Mouse (Mus musculus): ENCODE measurements around the gene Klhl32.
A peak's percentile ranks its signal among the peaks of the same experiment; 100 is the strongest.
"Not testable (repeated sequence)": the region's sequence is repeated elsewhere in the genome, so short reads cannot be mapped to it uniquely, and the experiment has no call there.

The Klhl32 gene

DNA sequence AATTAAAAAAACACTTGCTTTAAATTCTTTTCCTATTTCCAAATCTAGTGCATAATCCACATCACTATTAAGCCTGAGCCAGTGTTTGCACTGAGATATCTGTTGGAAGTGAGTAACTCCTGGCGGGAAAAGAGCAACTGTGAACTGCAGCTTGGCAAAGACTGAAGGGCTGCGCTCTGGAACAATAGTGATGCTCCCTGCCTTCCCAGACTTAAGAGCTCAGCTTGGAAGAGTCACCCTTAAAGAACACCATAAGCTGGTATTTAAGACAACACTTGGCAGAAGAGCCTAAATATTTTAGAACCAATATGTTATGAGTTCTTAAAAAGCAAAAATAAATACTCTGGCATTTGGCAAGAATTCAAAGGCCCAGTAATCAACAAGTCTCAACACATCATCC, 55.7 kb downstream of the Klhl32 start:
- no peak for DNase-seq (ENCODE audit: low spot score)

GRCm38 (mm10) chr4:24793726-24794345, 57.1 kb downstream of the Klhl32 start:
- DNase-seq (ENCODE audit: low spot score): no peak

DNA sequence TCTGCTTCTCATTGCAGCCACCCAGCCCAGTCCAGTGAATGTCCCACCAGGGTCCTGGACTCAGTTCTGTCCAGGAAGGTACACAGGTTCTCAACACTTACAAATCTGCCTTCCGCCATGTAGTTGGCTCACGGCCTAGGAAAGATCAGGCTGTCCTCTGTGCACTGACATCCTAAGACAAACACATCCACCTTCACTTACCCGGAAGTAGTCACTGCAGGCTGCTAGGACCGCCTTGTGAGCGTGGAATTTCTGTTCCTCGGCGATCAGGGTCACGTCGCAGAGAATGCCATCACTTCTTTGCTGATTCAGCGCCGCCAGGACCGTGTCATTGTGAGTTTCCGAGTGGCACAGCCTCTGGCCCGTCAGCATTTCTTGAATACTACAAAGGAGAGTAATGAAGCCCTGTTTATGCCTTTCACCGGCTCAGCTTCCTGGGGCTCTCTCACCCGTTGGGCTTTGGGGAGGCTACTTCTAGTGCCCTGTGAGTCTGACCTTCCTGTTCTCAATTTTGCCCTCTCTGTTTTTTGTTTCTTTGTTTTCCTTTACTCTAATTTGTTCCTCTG, 58.4 kb downstream of the Klhl32 start:
- no peak for DNase-seq (ENCODE audit: low spot score)

DNA sequence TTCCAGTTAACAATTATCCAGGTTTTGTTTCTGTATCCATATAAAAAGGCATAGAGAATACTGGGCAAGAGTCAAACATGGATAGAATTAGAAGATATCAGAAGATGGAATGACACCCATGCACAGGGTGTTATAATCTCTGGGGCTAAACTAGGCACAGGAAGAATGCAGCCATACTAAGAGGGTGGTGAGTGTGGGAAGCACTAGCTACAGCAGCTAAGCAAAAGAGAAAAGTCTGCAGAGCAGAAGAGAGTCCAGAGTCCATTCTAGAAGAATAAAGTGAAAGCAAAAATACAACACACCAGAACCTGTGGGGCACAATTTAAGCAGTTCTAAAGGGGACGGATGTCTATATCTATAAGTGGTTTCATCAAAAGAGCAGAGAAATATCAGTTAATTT, 61.6 kb downstream of the Klhl32 start:
- no peak for DNase-seq (ENCODE audit: low spot score)

GRCm38 (mm10) chr4:24785757-24786532, 65.0 kb downstream of the Klhl32 start:
- DNase-seq (ENCODE audit: low spot score): no peak

DNA sequence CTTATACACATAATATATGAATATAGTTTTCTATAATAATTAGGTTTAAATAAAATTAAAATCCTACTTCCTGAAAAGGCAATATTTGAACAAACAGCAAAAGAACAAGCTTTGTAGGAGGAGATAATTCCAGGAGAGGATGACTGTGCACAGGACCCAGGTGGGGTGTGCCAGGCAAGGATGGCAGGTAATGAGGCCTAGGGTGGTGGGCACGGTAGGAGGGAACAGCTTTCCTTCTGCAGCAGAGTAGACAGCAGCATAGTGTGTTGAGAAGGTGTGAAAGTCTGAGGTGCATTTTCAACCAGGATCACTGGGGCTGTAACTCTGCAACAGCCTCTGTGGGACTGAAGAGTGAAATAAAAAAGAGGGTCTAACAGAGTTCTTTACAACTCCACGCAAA, 85.0 kb downstream of the Klhl32 start:
- DNase-seq (ENCODE audit: low spot score): no peak

- no peak for DNase-seq (ENCODE audit: low spot score)
Measured at GRCm38 (mm10) chr4:24765469-24765868, 85.5 kb downstream of the Klhl32 start.

GRCm38 (mm10) chr4:24764558-24764957, 86.4 kb downstream of the Klhl32 start:
- peak; percentile 21 for DNase-seq (ENCODE audit: low spot score)

DNA sequence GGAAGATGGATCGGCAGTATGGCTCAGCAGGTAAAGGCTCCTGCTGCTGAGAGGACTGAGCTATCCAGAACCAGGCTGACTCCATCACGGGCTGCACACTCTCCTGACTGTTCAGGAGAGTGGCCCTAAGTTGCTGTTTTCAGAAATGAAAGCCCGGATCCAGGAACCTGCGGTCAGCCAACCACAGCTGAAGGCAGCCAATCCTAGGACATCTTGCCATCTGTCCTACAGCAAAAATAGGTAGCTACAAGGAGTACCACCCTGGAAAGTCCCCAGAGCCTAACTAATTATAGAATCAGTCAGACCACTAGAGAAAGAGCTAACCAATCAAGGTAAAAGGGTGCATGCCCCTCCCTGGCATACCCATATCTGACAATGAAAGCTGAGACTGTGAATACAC, 87.5 kb downstream of the Klhl32 start:
- no peak for DNase-seq (ENCODE audit: low spot score)

DNA sequence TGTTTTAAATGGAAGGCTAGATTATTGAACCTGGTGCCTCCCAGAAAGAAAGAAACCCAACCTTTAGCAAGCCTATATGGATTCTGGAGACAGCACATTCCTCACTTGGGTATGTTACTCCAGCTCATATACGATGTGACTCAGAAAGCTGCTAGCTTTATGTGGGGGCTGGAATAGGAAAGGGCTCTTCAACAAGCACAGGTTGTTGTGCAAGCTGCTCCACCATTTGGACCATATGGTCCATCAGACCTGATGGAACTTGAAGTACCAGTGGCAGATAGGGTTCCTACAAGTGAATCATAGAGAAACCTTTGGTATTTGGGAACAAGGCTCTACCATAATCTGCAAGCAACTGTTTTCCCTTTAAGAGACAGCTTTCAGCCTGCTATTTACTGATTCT, 92.0 kb downstream of the Klhl32 start:
- peak; percentile 60 for DNase-seq (ENCODE audit: low spot score)

DNA sequence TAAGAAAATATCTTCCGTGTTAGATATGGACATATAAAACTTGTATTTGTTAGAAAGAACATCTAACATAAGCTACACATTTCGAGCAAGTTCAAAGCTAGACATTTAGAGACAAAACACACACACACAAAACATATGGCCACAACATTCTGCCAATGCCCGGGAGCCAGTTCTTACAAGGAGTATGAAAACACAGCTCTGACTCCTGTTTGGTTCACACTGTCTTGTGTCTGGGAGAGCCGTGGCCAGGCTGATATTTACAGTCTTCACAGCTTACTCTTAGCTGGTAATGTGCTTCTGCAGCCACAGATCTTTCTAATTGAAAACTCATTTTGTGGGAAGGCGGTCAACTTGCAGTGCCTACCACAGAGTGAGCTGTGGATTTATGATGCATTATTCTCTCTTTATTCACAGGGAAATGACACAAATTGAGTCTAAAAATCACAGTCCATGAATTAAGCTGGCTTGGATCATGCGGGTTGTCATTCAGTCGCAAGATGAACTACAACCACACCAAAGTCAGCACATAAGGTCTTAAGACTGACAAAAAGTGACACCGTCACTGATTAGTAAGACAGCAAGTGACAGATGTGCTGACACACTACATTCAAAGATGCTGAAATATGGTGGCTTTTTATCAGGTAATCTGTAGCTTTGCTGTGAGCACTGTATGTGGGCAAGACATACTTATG, 98.3 kb downstream of the Klhl32 start:
- DNase-seq (ENCODE audit: low spot score): peak; percentile 21

DNA sequence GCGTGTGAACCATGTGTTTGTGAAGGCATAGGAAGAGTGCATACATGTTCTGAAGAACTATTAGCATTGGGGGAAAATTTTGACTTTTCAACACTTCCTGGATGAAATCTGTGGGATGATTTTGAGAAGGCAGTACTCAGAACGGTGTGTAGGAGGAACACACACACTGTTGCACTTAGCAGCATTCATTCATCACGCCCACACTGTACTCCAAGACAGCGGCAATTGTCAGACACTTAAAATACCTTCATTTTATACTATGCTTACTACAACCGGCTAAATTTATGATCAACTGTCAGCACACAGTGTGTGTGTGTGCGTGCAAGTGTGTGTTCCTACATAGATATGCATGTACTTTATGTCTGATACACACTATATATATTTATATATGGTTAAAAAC, 113.8 kb downstream of the Klhl32 start:
- DNase-seq (ENCODE audit: low spot score): no peak

DNA sequence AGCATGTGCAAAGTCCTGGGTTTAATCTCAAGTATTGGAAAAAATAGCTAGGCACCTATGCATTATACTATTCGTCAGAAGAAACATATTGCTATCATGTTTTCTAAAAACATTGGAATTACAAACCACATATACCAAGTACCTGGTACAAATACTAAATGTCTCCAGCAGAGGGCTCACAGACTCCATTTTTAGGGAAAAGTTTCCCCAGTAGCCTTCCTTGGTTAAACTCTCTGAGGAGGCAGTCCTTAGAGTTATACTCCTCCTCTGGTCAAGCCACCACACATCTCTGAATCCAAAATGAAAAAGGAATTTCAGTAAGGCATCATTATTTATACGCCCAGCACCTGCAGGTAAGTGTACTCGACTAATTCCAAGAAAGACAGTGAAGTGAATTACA, 130.1 kb downstream of the Klhl32 start:
- DNase-seq (ENCODE audit: low spot score): peak; percentile 73

- no peak for DNase-seq (ENCODE audit: low spot score)
Measured at GRCm38 (mm10) chr4:24715559-24715958, 135.4 kb downstream of the Klhl32 start.

GRCm38 (mm10) chr4:24714367-24714766, 136.6 kb downstream of the Klhl32 start:
- no peak for DNase-seq (ENCODE audit: low spot score)

DNA sequence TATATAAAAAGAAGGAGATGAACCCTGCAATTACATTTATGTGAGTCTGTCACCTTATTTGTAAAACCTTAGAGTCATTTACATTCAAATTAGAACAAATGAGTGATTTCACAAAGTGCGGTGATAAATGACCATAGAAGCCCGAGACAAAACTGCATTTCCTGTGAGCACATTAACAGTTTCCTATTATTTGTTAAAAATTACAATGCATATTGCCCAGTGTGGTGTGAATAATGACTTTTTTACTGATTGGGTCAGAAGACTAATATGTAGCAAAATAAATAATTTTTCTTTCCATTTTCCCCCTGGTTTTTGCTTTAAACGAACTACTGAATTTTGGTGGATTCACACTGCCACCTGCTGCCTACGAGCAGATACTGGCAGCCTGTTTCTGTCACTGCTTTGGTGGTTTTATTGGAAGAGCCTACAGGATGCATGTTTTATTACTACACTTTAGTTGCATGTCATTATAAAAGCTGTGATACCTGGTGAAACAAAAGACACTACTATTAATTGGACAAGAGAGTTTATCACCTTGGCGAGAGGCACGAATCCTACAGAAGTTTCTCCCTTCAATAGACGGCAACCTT, 152.3 kb downstream of the Klhl32 start:
- peak; percentile 15 for DNase-seq (ENCODE audit: low spot score)

DNA sequence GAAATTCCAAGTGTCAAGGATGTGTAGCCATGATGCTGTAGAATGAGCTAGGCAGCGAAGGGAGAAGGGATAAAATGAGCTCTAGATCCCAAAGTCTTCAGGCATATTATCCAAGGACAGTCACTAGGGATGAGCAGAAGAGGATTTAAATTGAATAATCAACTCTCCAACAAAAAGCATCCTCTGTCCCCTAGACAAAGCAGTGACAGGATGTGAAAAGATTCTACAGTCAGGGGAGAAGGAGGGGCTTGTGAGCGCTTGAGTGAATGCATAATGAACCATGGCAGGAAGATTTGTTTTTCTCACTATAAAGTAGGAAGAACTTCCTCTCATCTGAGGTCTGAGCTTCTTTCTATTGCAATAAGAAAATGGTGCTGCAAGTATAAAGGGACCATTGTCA, 170.8 kb downstream of the Klhl32 start:
- DNase-seq (ENCODE audit: low spot score): no peak

DNA sequence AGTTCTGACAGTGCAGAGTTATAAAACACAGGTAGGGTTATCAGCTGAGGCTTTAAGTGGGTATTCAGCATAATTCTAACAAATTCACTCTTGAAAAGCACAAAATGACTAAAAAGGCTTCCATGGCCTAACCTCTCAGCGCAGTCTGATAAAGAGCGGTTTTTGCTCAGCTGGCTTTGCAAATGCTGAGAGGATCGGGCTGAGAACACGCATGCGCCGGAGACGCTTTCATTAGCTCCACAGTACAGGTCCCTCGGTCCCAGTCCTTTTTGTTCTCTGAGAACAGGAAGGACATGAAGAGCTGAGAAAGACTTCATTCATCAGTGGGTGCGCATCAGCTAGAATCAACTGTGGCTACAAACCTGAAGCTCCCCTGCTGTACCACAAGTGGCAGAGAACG, 180.9 kb downstream of the Klhl32 start:
- DNase-seq (ENCODE audit: low spot score): no peak

GRCm38 (mm10) chr4:24659218-24659617, 191.7 kb downstream of the Klhl32 start:
- DNase-seq (ENCODE audit: low spot score): no peak

GRCm38 (mm10) chr4:24644735-24645134, 206.2 kb downstream of the Klhl32 start:
- not testable (repeated sequence) for DNase-seq (ENCODE audit: low spot score)

DNA sequence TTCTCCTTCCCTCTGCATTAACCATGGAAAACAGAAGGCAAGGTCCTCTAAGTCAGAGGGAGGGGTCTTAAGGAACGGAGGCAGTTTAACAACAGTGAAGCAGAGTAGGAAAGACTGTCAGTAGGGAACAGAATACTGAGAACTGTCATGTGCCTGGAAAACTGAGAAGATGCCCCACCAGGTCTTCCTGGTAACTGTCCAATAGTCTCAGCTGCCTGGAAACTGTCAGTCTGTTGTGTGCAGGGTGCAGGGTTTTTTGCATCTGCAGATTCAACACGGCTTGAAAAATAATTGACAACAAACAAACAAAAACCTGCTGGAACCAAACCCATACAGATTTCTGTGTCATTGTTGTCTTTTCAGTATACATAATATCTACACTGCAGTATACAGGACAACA, 208.6 kb downstream of the Klhl32 start:
- no peak for DNase-seq (ENCODE audit: low spot score)

DNA sequence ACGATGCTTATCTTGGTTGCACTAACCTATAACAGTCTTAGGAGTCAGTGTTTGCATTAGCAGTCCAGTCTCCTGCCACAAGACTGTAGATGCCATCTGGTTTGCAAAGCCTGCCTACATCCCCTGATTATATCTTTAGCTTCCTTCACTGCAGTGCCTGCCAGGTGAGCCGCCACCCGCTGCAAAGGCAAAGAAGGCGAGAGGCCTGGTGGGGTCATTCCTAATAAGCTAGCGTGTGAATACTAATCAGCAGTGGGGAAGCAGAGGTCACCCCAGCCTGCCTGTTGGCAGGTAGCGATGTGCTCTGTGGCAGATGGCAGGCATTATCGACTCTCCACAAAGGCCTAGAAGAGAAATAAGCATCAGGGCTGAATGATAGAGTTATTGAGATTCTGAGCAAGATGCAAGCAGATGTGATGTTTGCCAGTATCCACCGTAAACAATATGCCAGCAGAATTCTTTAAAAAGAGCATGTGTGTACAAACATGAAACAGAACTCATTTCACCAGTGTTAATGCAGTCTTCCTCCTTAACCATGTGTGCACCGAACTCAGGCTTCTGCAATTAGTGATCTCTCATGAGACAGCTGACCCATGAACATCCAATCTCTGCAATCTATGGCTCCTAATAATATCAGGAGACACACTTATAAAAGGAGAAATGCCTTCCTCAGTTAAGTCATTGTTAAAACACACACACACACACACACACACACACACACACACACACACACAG, 219.6 kb downstream of the Klhl32 start:
- DNase-seq (ENCODE audit: low spot score): no peak
